Mouse (Mus musculus) erythroblast, embryonic 14.5 days (primary cell): ENCODE data around the gene Rab22a.
"Not testable (repeated sequence)": the region's sequence is repeated elsewhere in the genome, so short reads cannot be mapped to it uniquely, and the experiment has no call there.

Source experiments
- GATA1 ChIP-seq: IDR thresholded peaks from 2 replicates; pipeline ENCODE4 v1.6.1; 2012; ENCODE audit warnings: low read length, inconsistent platforms, mixed read lengths
- TAL1 ChIP-seq: IDR thresholded peaks from 3 replicates; pipeline ENCODE4 v1.6.1; 2012; ENCODE audit warnings: low read length, inconsistent platforms, mixed read lengths

DNA sequence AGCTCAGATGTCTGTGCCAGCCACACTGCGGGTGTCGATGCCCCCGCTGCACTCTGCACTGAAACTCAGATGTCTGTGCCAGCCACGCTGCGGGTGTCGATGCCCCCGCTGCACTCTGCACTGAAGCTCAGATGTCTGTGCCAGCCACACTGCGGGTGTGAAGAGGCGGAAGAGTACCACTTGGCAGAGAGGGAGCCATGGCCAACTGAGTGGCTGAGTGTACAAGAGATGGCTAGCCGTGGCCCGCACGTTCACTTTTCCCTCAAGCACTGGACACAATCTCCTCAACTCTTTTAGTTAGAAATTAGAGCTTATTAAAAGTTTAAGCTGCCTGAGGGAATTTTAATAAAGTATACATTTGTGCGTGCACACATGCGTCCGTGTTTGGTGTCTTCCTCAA is 25.5 kb upstream of the Rab22a start:
- TF ChIP-seq GATA1, TAL1: not testable (repeated sequence)
